Mouse (Mus musculus): ENCODE results near the gene Icam2. TPM values are rescaled to one million over a fixed set of nuclear protein-coding genes. Genes with fewer than 3 reads are reported as not detected.

The Icam2 gene
- polyA plus RNA-seq, 1 experiment, result 9.4 TPM

GRCm38 (mm10) chr11:106393331-106393616, 5.4 kb upstream of the Icam2 start:
- TF ChIP-seq CTCF (IDR thresholded peaks at IDR 0.05; ENCODE audit: low read depth, low read length) (no peak), POLR2A (IDR thresholded peaks at IDR 0.05; ENCODE audit: borderline replicate concordance, low read depth, low read length) (no peak)
- peaks cover 16% of the 10 kb centered on the region for H3K4me1 ChIP-seq (ENCODE audit: control insufficient read depth, insufficient read depth, low read length)
- H3K4me3 ChIP-seq (ENCODE audit: insufficient read depth, low read length), result no peak overlapping the region
- H3K27ac ChIP-seq (ENCODE audit: insufficient read depth, low read depth, low read length), result no peak overlapping the region

- TF ChIP-seq CTCF (IDR thresholded peaks at IDR 0.05; ENCODE audit: low read depth, low read length) (no peak), POLR2A (IDR thresholded peaks at IDR 0.05; ENCODE audit: borderline replicate concordance, low read depth, low read length) (no peak)
- Histone ChIP-seq H3K27ac (ENCODE audit: insufficient read depth, low read depth, low read length) (no peak overlapping the region), H3K4me1 (ENCODE audit: control insufficient read depth, insufficient read depth, low read length) (peaks cover 20% of the 10 kb centered on the region), H3K4me3 (ENCODE audit: insufficient read depth, low read length) (no peak overlapping the region)
These were observed 4.9 kb upstream of the Icam2 start for GRCm38 (mm10) chr11:106392597-106393330.

- no peak overlapping the region for H3K4me3 ChIP-seq (ENCODE audit: insufficient read depth, low read length)
- peak; percentile 70 for TF ChIP-seq CTCF (IDR thresholded peaks at IDR 0.05; ENCODE audit: low read depth, low read length)
- no peak for TF ChIP-seq POLR2A (IDR thresholded peaks at IDR 0.05; ENCODE audit: borderline replicate concordance, low read depth, low read length)
- H3K4me1 ChIP-seq (ENCODE audit: control insufficient read depth, insufficient read depth, low read length), result peaks cover 29% of the 10 kb centered on the region
- no peak overlapping the region for H3K27ac ChIP-seq (ENCODE audit: insufficient read depth, low read depth, low read length)
These were observed 3.8 kb upstream of the Icam2 start for GRCm38 (mm10) chr11:106391546-106392188.

GRCm38 (mm10) chr11:106390757-106391156, 2.9 kb upstream of the Icam2 start:
- Histone ChIP-seq H3K4me1 (ENCODE audit: control insufficient read depth, insufficient read depth, low read length) (peaks cover 30% of the 10 kb centered on the region), H3K4me3 (ENCODE audit: insufficient read depth, low read length) (no peak overlapping the region), H3K27ac (ENCODE audit: insufficient read depth, low read depth, low read length) (no peak overlapping the region)
- no peak for TF ChIP-seq POLR2A (IDR thresholded peaks at IDR 0.05; ENCODE audit: borderline replicate concordance, low read depth, low read length)

- Histone ChIP-seq H3K4me1 (ENCODE audit: control insufficient read depth, insufficient read depth, low read length) (peaks cover 30% of the 10 kb centered on the region), H3K4me3 (ENCODE audit: insufficient read depth, low read length) (no peak overlapping the region), H3K27ac (ENCODE audit: insufficient read depth, low read depth, low read length) (no peak overlapping the region)
- TF ChIP-seq CTCF (IDR thresholded peaks at IDR 0.05; ENCODE audit: low read depth, low read length) (no peak), POLR2A (IDR thresholded peaks at IDR 0.05; ENCODE audit: borderline replicate concordance, low read depth, low read length) (no peak)
These were observed 1.7 kb upstream of the Icam2 start for GRCm38 (mm10) chr11:106389611-106390010.

GRCm38 (mm10) chr11:106387020-106387419, 855 bp downstream of the Icam2 start:
- Histone ChIP-seq H3K27ac (ENCODE audit: insufficient read depth, low read depth, low read length) (no peak overlapping the region), H3K4me1 (ENCODE audit: control insufficient read depth, insufficient read depth, low read length) (peaks cover 45% of the 10 kb centered on the region), H3K4me3 (ENCODE audit: insufficient read depth, low read length) (peak overlapping the region; percentile 43; the same call in 1 of the 2 replicates)
- TF ChIP-seq CTCF (IDR thresholded peaks at IDR 0.05; ENCODE audit: low read depth, low read length) (no peak), POLR2A (IDR thresholded peaks at IDR 0.05; ENCODE audit: borderline replicate concordance, low read depth, low read length) (no peak)

GRCm38 (mm10) chr11:106386409-106386808, 1.5 kb downstream of the Icam2 start:
- H3K4me1 ChIP-seq (ENCODE audit: control insufficient read depth, insufficient read depth, low read length), result peaks cover 45% of the 10 kb centered on the region
- TF ChIP-seq POLR2A (IDR thresholded peaks at IDR 0.05; ENCODE audit: borderline replicate concordance, low read depth, low read length) (no peak), CTCF (IDR thresholded peaks at IDR 0.05; ENCODE audit: low read depth, low read length) (no peak)
- H3K4me3 ChIP-seq (ENCODE audit: insufficient read depth, low read length), result no peak overlapping the region
- H3K27ac ChIP-seq (ENCODE audit: insufficient read depth, low read depth, low read length), result no peak overlapping the region

- TF ChIP-seq POLR2A (IDR thresholded peaks at IDR 0.05; ENCODE audit: borderline replicate concordance, low read depth, low read length) (no peak), CTCF (IDR thresholded peaks at IDR 0.05; ENCODE audit: low read depth, low read length) (no peak)
- Histone ChIP-seq H3K4me1 (ENCODE audit: control insufficient read depth, insufficient read depth, low read length) (peaks cover 28% of the 10 kb centered on the region), H3K27ac (ENCODE audit: insufficient read depth, low read depth, low read length) (no peak overlapping the region), H3K4me3 (ENCODE audit: insufficient read depth, low read length) (no peak overlapping the region)
These were observed 4.7 kb downstream of the Icam2 start for GRCm38 (mm10) chr11:106383051-106383790.

GRCm38 (mm10) chr11:106382424-106382823, 5.5 kb downstream of the Icam2 start:
- peaks cover 22% of the 10 kb centered on the region for H3K4me1 ChIP-seq (ENCODE audit: control insufficient read depth, insufficient read depth, low read length)
- no peak overlapping the region for H3K27ac ChIP-seq (ENCODE audit: insufficient read depth, low read depth, low read length)
- no peak overlapping the region for H3K4me3 ChIP-seq (ENCODE audit: insufficient read depth, low read length)
- TF ChIP-seq CTCF (IDR thresholded peaks at IDR 0.05; ENCODE audit: low read depth, low read length), result no peak
- TF ChIP-seq POLR2A (IDR thresholded peaks at IDR 0.05; ENCODE audit: borderline replicate concordance, low read depth, low read length), result no peak

- TF ChIP-seq POLR2A (IDR thresholded peaks at IDR 0.05; ENCODE audit: borderline replicate concordance, low read depth, low read length) (no peak), CTCF (IDR thresholded peaks at IDR 0.05; ENCODE audit: low read depth, low read length) (no peak)
- Histone ChIP-seq H3K4me3 (ENCODE audit: insufficient read depth, low read length) (no peak overlapping the region), H3K4me1 (ENCODE audit: control insufficient read depth, insufficient read depth, low read length) (peaks cover 17% of the 10 kb centered on the region), H3K27ac (ENCODE audit: insufficient read depth, low read depth, low read length) (no peak overlapping the region)
These were observed 6.0 kb downstream of the Icam2 start for GRCm38 (mm10) chr11:106381883-106382282.

Measured in bone marrow macrophage, adult 2 months (primary cell).